Mouse (Mus musculus) WW6 (cell line): ENCODE measurements around the gene Npnt.

Source experiments
- DNase-seq: peaks from one replicate; pipeline ENCODE4 v3.0.0-alpha.2; 2013; ENCODE audit warnings: low read depth, low spot score

The Npnt gene

GRCm38 (mm10) chr3:132892481-132892880 lies 57.6 kb downstream of the Npnt start:
- no peak for DNase-seq

GRCm38 (mm10) chr3:132887074-132887848 lies 62.8 kb downstream of the Npnt start:
- no peak for DNase-seq

- DNase-seq: no peak
These were observed 63.6 kb downstream of the Npnt start for GRCm38 (mm10) chr3:132886419-132887050.

- DNase-seq: no peak
These were observed 65.6 kb downstream of the Npnt start for GRCm38 (mm10) chr3:132884459-132884858.

GRCm38 (mm10) chr3:132883256-132883655 lies 66.8 kb downstream of the Npnt start:
- DNase-seq: no peak

- no peak for DNase-seq
These were observed 69.3 kb downstream of the Npnt start for GRCm38 (mm10) chr3:132880826-132881225.

- no peak for DNase-seq
These were observed 69.7 kb downstream of the Npnt start for GRCm38 (mm10) chr3:132880361-132880760.

GRCm38 (mm10) chr3:132876933-132877676 lies 73.0 kb downstream of the Npnt start:
- DNase-seq: no peak

GRCm38 (mm10) chr3:132876011-132876708 lies 73.9 kb downstream of the Npnt start:
- no peak for DNase-seq

GRCm38 (mm10) chr3:132873251-132873650 lies 76.8 kb downstream of the Npnt start:
- no peak for DNase-seq

- no peak for DNase-seq
These were observed 78.7 kb downstream of the Npnt start for GRCm38 (mm10) chr3:132871318-132871904.

GRCm38 (mm10) chr3:132870079-132870478 lies 80.0 kb downstream of the Npnt start:
- no peak for DNase-seq

GRCm38 (mm10) chr3:132868838-132869237 lies 81.3 kb downstream of the Npnt start:
- DNase-seq: no peak

- DNase-seq: no peak
These were observed 83.1 kb downstream of the Npnt start for GRCm38 (mm10) chr3:132866984-132867383.

GRCm38 (mm10) chr3:132865596-132865995 lies 84.5 kb downstream of the Npnt start:
- DNase-seq: no peak

- no peak for DNase-seq
These were observed 85.1 kb downstream of the Npnt start for GRCm38 (mm10) chr3:132864986-132865385.

GRCm38 (mm10) chr3:132864329-132864919 lies 85.7 kb downstream of the Npnt start:
- no peak for DNase-seq

- DNase-seq: no peak
These were observed 86.2 kb downstream of the Npnt start for GRCm38 (mm10) chr3:132863843-132864242.

- DNase-seq: no peak
These were observed 89.3 kb downstream of the Npnt start for GRCm38 (mm10) chr3:132860796-132861195.

GRCm38 (mm10) chr3:132859573-132859972 lies 90.5 kb downstream of the Npnt start:
- no peak for DNase-seq

- DNase-seq: peak; percentile 28
These were observed 91.2 kb downstream of the Npnt start for GRCm38 (mm10) chr3:132858849-132859248.
